Mouse (Mus musculus) testis, adult 2 months (tissue): ENCODE results near the gene Crim1.

ENCODE experiments used
- CTCF ChIP-seq: fragments of 200-500 bp; IDR thresholded peaks from 2 replicates; pipeline ENCODE4 v1.5.1; 2012; ENCODE audit warnings: low read depth, mild to moderate bottlenecking, inconsistent platforms, low read length, moderate library complexity; ENCODE audit not compliant: control insufficient read depth, insufficient read depth, insufficient replicate concordance
- POLR2A ChIP-seq: fragments of 200-500 bp; IDR thresholded peaks from 2 replicates; pipeline ENCODE4 v1.6.1; 2012; ENCODE audit warnings: low read depth, mild to moderate bottlenecking, inconsistent platforms, low read length, moderate library complexity; ENCODE audit not compliant: control insufficient read depth

GRCm38 (mm10) chr17:78203478-78203877 lies 3.4 kb downstream of the Crim1 start:
- no peak for TF ChIP-seq POLR2A
- TF ChIP-seq CTCF: no peak
